Mouse (Mus musculus) kidney, adult 11 months (tissue): Measurements from ENCODE around the gene Gm20671.
A peak's percentile ranks its signal among the peaks of the same experiment; 100 is the strongest.
"Not testable (repeated sequence)": the region's sequence is repeated elsewhere in the genome, so short reads cannot be mapped to it uniquely, and the experiment has no call there.

Experiments
- DNase-seq: peaks from one replicate; pipeline ENCODE4 v3.0.0; 2022

The Gm20671 gene

DNA sequence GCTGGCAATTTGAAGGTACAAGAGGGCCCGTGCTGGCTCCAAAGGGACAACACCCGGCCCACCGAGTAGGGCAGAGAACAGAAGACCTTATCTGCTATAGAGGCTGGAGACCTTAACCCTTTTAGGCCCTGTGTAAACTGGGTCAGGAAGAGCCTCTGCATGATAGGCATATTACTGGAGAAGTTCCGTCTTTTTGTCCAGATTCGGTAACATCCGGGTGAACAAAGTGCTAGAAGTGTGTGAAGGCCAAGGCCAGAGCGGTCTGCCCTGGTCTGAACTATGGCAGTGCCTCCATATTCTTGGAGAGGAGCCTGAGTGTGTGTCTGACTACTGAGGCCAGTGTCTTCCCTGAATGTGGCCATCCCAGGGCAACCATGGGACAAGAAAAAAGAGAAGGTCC, at the start of gene Gm20671:
Gene Gm20671, minus strand, starts transcription at position 101 of the 400 bp plus-strand sequence.
- no peak for DNase-seq

- no peak for DNase-seq
Observed at GRCm38 (mm10) chr5:32872346-32872745, 45.4 kb upstream of the Gm20671 start.

GRCm38 (mm10) chr5:32869389-32870024, 42.6 kb upstream of the Gm20671 start:
- DNase-seq = no peak

- DNase-seq = peak; percentile 93
Observed at GRCm38 (mm10) chr5:32863253-32864228, 36.6 kb upstream of the Gm20671 start, which contains the start of gene Depdc5. Depdc5 (plus strand) TSS chr5:32863701.

- no peak for DNase-seq
Observed at GRCm38 (mm10) chr5:32862469-32863132, 35.7 kb upstream of the Gm20671 start.

GRCm38 (mm10) chr5:32861082-32861481, 34.2 kb upstream of the Gm20671 start:
- no peak for DNase-seq

- DNase-seq = peak; percentile 49
Observed at GRCm38 (mm10) chr5:32857781-32858220, 30.9 kb upstream of the Gm20671 start.

DNA sequence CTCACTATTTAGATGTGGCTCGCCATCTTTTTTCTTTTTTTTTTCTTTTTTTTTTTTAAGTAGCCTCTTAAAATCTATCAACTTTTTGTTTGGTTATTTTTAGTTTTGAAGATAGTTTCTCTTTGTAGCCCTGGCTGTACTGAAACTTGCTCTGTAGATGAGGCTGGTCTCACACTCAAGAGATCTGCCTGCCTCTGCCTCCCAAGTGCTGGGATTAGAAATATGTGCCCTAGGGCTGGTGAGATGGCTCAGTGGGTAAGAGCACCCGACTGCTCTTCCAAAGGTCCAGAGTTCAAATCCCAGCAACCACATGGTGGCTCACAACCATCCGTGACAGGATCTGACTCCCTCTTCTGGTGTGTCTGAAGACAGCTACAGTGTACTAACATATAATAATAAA, 28.4 kb upstream of the Gm20671 start:
- DNase-seq = not testable (repeated sequence)

DNA sequence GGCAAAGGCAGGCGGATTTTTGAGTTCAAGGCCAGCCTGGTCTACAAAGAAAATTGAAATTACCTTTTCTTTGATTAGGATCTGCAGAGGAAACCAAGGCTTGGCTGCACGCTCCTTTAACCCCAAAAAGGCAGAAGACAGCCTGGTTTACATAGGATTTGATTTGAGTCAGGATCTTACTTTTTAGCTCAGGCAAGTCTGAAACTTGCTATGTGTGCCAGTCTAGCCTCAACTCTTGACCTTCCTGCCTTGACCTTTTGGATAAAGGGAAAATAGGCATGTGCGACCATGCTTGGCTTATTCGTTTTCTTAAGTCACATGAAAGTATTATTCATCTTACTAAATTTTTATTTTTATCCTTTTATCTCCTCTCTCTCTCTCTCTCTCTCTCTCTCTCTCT, 27.9 kb upstream of the Gm20671 start:
- no peak for DNase-seq

DNA sequence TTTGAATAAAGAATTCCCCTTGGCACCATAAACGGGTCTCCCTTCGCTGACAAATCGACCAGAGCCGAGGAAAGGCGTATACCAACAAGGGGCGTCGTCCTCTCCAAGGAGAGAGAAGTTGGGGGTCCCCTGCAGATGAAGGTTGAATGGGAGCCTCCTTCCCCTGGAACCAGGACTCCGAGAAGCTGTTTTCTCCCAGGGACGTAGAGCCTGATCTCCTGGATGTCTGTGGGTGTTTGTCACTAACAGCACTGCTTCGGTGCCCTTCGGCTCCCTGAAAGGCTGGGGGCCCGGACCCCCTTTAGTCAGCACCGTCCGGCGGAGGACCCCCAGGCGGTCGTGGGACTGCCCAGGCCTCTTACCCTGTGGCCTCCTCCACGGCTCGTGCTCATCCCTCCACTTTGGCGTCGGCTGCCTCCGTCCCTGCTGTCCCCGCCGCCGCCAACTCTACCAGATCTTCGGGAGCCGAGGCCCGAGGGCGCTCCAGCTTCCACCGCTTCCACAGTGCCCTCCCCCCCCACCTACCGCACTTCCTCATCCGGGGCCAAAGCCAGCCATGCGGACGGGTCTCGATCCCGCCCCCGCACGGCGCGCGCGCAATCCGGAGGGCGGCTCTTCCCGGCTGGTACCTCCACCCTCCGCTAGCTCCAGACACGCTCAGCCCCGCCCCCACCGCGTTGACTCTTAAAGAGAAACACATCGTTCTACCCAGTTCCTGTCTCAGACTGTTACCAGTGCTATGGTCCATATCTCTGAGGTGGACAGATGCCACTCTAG, 27.0 kb upstream of the Gm20671 start, which contains the start of gene Prr14l:
Gene Prr14l, minus strand, starts transcription at position 526 of the 777 bp plus-strand sequence.
- peak; percentile 97 for DNase-seq

DNA sequence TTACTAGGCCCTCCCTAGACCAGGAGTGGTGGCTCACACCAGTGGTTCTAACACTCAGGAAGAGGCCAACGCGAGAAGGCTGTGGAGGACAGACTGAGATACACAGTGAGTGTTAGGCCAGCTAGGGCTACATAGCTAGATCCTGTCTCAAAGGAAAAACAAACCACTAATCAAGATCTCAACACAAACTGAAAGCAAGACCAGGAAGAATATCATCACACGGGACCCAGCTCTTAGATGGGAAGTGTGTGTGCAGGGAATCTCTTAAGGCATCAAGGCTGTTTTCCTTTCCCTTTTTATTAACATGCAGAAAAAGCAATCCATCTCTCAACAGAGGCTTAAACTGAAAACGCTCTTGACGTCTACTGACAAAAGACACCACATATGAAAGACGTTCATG, 25.1 kb upstream of the Gm20671 start:
- no peak for DNase-seq

DNA sequence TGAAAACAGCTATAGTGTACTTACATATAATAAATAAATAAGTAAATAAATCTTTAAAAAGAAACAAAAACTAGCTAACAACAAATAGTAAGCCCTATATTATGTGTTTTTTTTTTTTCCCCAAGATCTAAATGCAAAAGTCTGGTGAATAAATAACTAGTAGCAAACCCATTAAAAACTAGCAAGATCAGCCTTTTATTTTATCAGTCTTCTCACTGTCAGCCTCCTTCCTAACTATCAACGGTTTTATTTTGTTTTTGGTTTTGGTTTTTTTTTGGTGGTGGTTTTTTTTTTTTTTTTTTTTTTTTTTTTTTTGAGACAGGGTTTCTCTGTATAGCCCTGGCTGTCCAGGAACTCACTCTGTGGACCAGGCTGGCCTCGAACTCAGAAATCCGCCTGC, 22.7 kb upstream of the Gm20671 start:
- not testable (repeated sequence) for DNase-seq

DNA sequence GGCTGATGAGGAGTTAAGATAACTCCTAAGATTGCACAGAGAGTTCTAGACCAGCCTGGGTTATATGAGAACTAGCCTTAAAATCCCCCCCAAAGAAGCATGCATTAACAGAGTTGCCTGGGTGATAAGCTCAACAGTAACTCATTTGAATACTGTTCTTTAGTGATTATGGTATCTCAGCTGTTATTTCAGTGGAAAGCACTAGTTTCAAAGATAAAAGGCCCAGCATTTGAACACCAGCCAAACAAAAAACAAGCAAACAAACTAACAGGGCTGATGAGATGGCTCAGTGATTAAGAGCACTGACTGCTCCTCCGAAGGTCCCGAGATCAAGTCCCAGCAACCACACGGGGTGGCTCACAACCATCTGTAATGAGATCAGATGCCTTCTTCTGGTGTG, 22.3 kb upstream of the Gm20671 start:
- DNase-seq = no peak

GRCm38 (mm10) chr5:32840029-32840428, 13.1 kb upstream of the Gm20671 start:
- DNase-seq = no peak

DNA sequence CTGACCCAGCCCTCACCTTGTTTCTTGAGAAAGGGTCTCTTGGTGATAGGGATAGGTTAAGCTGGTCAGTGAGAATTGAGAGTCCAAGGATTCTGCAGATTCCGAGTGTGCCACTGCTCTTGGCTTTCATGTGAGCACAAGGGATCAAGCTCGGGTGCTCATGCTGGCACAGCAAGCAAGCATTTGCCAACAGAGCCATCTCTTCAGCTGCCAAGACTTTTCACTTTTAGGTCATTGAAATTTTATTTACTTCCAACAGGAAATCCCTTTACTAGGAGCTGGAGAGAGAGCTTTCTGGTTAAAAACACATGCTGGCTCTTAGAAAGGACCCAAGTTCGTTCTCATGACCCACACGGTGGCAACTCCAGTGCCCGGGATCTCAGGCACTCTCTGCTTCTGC, 10.1 kb upstream of the Gm20671 start:
- no peak for DNase-seq

- DNase-seq = no peak
Observed at GRCm38 (mm10) chr5:32834497-32834896, 7.6 kb upstream of the Gm20671 start.

GRCm38 (mm10) chr5:32830054-32830453, 3.1 kb upstream of the Gm20671 start:
- no peak for DNase-seq

- not testable (repeated sequence) for DNase-seq
Observed at GRCm38 (mm10) chr5:32828766-32829165, 1.9 kb upstream of the Gm20671 start.

DNA sequence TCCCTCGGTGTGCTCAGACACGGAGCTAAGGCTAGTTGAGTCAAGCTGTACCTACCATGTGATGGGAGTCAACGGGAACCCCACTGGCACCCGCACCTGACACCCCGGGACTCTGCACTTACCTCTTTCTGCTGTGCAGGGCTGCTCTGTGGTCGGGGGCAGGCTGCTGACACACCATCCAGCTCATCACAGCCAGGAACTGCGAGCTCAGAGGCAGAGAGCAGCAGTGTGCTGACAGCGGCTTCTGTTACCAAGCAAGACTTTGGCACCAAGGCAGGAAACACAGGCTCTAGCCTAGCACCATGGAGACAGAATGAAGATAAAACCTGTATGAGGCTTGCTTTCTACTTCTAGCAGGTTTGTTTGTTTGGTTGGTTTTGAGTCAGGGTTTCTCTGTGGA, 6.4 kb downstream of the Gm20671 start:
- no peak for DNase-seq

- DNase-seq = no peak
Observed at GRCm38 (mm10) chr5:32815396-32815795, 11.5 kb downstream of the Gm20671 start.

DNA sequence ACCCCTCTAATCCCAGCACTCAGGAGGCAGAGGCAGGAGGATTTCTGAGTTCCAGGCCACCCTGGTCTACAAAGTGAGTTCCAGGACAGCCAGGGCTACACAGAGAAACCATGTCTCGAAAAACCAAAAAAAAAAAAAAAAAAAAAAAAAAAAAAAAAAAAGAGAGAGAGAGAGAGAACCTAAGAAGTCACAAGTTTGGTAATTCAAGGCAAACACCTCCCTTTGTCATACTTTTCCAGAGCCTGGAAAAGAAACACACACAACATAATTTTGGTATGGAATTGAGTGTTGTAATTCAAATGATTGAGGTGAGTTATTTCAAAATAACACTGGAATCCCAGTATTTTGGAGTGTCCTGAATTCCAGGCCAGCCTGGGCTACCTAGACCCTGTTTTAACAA, 40.5 kb downstream of the Gm20671 start:
- not testable (repeated sequence) for DNase-seq

- peak; percentile 94 for DNase-seq
Observed at GRCm38 (mm10) chr5:32785313-32785915, 41.5 kb downstream of the Gm20671 start, which contains the start of gene Pisd. Pisd (minus strand) TSS chr5:32785646.
